Mouse (Mus musculus) lung, adult 2 months (tissue): Measurements from ENCODE around the gene Upf1. TPM values are rescaled to one million over a fixed set of nuclear protein-coding genes. Genes with fewer than 3 reads are reported as not detected.

ENCODE experiments used
- DNase-seq: peaks from one replicate; pipeline ENCODE4 v3.0.0; 2022
- H3K4me1 ChIP-seq: fragments of 200-500 bp; 2 replicates; pipeline ENCODE4 v1.6.1; 2011; ENCODE audit warnings: low read length; ENCODE audit not compliant: control insufficient read depth, insufficient read depth
- H3K4me3 ChIP-seq: fragments of 200-500 bp; replicated peaks from 2 replicates; pipeline ENCODE3; 2011; ENCODE audit warnings: low read depth, mild to moderate bottlenecking, control low read depth, low read length; ENCODE audit errors: extremely low read depth
- CTCF ChIP-seq: fragments of 200-500 bp; IDR thresholded peaks from 2 replicates; pipeline ENCODE4 v1.5.1; 2011; ENCODE audit warnings: mild to moderate bottlenecking, low read length, control low read depth; ENCODE audit not compliant: insufficient read depth
- POLR2A ChIP-seq: fragments of 200-500 bp; IDR thresholded peaks from 2 replicates; pipeline ENCODE4 v1.6.1; 2011; ENCODE audit warnings: low read depth, mild to moderate bottlenecking, control low read depth, low read length, borderline replicate concordance; ENCODE audit errors: extremely low read depth
- WGBS: fragments of 180-500 bp; shearing (Covaris S2); methylation state at CpG from one replicate; pipeline ENCODE4 v1.1.7; 2018; 5-methylcytosine and 5-hydroxymethylcytosine counted together
- polyA plus RNA-seq: library from polyadenylated mRNA; depleted of rRNA; stranded (reverse); fragments of >200 nt; gene quantifications from 2 replicates; pipeline ENCODE4 v1.2.3, GENCODE M21; 2012; rRNA removed

Gene Upf1
- 35.8 and 36.7 TPM in 2 replicates for polyA plus RNA-seq

DNA sequence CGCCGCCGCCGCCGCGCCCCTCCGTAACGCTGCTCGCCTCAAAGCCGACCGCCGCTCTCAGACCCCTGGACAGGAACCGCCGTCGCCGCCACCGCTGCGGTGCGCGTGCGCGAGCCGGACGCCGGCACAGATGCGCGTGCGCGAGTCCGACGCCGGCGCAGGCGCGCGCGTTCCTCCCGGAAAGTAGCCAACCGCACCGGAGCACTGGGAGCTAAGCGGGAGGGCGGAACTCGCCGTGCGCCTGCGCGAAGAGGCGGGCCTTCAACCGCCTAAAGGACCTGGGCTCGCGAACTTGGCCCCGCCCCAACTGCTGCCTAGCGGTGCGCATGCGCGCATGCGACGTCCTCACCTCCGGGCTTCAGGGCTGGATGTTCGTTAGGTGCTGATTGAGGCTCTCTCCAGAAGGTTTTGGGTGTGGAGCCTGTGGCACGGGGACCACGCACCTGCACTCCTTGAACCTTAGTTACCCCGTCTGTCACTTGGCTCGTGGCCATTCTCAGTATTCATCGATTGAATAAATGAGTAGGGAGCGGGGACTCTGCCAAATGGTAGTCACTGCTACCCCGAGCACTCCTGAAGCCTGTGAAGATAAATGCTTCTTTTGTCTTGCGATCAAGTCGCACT is at the start of gene Upf1:
Upf1 (minus strand) TSS at position 85 of the 624 bp plus-strand sequence.
- WGBS = under 1% methylated on average over 69 of the region's 69 CpGs
- Histone ChIP-seq H3K4me1 (peaks cover 22% of the 10 kb centered on the region), H3K4me3 (peak within 1 kb of the TSS; percentile 88)
- peak; percentile 85; the same call in 1 of the 2 replicates for TF ChIP-seq POLR2A
- TF ChIP-seq CTCF = no peak
- DNase-seq = peak; percentile 99

DNA sequence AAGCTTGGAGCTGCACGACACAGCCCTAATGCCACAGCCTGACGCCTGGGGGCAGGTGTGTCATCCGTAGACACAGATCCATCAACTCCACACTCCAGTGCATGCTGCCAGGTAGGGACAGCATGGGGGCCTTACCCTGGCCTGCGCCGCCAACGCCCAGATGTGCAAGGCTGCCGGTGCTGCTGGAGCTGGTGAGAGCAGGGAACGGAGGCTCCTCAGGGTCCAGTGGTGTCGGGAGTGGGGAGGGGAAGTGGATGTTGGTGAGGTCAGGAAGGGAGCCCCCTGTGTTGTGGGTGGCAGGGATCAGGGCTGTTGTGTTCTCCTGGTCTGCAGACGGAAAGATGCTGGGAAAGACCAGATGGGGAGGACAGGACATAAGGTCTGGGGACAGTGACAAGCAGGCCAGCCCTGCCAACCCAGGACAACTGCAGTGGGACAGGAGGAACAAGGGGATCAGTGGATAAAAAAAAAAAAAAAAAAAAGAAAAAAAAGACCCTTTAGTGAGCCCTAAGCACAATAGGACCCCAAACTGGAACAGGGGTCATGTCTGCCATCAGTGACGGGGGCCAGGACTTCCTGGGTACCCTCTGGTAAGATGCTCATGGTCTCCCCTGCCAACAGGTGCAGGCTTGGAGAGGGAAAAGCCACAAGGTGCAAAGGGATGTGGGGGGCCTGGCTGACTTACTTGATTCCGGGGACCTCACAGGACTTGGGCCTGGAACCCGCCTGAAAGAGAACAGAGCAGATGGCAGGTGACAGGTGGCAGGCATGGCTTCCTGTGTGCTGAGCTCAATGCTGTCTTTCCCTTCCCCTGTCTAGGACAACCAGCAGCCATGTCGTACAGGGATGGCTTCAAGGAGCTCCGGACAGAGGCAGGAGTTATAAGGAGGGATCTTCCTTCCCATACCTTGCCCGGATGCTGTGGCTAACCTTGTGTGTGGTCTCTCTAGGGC is 44.8 kb upstream of the Upf1 start:
- TF ChIP-seq POLR2A = no peak
- no peak for TF ChIP-seq CTCF
- DNase-seq = no peak
- Histone ChIP-seq H3K4me3 (no peak overlapping the region), H3K4me1 (no peaks in the 10 kb centered on the region)
- WGBS = 89% methylated on average over 16 of the region's 16 CpGs

DNA sequence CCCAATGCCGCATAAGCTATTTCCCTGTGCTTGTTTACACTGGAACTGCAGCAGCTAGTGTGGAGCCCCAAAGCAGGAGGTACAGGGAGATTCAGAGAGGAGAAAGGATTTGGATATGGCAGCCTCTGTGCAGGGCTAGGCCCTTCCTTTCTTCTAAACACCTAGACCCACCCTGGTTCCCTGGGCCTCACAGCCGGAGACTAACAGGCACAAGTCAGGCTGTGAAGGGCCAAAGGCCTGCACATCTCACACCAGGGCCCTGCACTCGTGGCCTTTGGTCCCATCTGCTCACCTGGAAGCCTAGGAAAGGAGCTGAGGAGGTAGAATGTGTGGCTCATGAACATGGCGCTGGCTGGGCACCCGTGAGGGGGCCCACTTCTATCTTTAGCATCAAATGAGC is 43.1 kb upstream of the Upf1 start:
- TF ChIP-seq CTCF (no peak), POLR2A (no peak)
- Histone ChIP-seq H3K4me3 (no peak overlapping the region), H3K4me1 (no peaks in the 10 kb centered on the region)
- WGBS = 83% methylated on average over 5 of the region's 5 CpGs
- DNase-seq = no peak

DNA sequence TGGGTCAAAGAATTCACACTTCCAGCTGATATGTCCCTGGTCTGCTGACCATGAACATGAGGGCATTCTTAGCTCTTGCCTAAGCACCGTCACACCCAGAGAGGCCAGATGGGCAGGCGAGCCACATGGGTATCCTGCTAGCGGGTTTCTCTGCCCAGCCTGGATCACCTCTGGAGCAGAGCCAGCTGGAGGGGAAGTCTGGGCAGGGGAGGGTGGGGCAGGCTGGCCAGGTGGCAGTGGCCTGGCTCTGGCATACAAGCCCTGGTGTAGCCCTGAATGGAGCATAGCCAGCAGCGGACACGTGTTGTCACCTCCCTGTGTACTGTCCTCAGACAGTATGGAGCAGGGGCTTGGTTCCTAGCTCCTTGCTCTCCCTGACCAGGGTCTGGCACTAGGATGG is 42.6 kb upstream of the Upf1 start:
- no peak overlapping the region for H3K4me3 ChIP-seq
- WGBS = 58% methylated on average over 5 of the region's 5 CpGs
- no peak for TF ChIP-seq POLR2A
- no peak for TF ChIP-seq CTCF
- no peak for DNase-seq
- H3K4me1 ChIP-seq = no peaks in the 10 kb centered on the region

DNA sequence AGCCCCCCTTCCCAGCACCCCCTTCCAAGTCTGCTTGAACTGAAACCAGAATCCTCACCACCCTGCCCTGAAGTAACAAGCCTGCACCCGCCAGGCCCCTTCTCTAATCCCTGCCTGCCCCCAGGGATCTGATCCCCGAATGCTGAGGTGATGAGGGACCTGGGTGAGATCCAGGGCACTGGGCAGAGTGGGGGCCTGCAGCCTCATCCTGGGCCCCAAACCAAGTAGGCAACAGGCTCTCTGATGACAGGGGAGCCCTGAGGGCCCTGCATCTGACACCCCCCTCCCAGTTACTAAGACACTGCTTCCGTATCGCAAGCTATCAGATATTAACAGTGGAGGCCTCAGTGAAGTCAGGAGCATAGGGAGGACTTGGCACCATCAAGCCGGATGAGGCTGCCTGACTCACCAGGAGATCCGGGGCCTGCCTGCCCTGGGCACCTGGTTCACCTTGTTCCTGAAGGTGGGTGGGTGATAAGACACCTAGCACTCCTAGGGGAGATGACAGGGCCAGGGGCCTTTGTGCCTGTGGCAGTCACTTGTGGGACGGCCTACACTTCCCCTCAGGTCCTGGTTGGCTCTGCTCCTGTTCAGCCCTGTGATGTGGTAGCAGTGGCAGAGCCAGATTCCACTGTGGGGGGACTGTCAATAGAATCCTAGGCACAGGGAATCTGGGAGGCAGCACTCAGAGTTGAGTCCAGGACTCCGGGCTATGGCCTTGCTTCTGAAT is 41.4 kb upstream of the Upf1 start:
- WGBS = 86% methylated on average over 8 of the region's 8 CpGs
- Histone ChIP-seq H3K4me1 (no peaks in the 10 kb centered on the region), H3K4me3 (no peak overlapping the region)
- DNase-seq = no peak
- TF ChIP-seq POLR2A (no peak), CTCF (no peak)

DNA sequence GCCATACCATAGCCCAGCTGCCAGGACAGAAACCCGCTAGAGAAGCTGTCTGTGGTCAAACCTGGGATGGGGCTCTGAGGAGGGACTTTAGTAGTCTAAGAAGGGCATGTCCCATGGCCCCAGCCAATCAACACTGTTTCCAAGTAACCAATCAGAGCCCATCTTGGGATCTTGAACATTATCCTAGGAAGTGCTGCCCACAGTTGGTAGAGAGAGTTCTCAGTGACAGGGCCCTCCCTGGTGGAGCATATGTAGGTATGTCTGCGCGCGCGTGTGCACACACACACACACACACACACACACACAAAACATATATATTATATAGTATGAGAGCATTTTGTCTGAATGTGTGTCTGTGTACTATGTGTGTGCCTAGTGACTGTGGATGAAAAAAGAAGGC is 40.0 kb upstream of the Upf1 start:
- WGBS = 93% methylated on average over 5 of the region's 5 CpGs
- Histone ChIP-seq H3K4me3 (no peak overlapping the region), H3K4me1 (no peaks in the 10 kb centered on the region)
- no peak for DNase-seq
- no peak for TF ChIP-seq CTCF
- TF ChIP-seq POLR2A = no peak

DNA sequence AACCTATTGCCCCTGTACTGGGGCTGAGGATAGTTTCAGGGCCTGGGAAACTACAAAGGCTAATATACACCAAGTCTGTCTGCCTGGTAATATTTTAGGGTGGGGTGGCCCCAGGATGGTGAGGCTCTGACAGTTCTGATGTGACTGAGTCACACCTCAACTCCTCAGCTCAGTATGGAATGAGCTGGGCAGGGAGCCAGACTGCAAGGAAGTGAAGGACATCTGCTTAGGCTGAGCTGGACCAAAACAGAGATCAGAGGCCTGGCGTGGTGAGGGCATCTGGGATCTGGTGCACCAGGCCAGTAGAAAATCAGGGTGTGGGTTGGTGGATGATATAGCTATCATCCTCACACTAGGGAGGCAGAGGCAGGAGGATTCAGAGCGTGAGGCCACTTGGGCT is 36.6 kb upstream of the Upf1 start:
- TF ChIP-seq POLR2A (no peak), CTCF (no peak)
- DNase-seq = no peak
- Histone ChIP-seq H3K4me3 (no peak overlapping the region), H3K4me1 (no peaks in the 10 kb centered on the region)
- 69% methylated on average over 2 of the region's 2 CpGs for WGBS

DNA sequence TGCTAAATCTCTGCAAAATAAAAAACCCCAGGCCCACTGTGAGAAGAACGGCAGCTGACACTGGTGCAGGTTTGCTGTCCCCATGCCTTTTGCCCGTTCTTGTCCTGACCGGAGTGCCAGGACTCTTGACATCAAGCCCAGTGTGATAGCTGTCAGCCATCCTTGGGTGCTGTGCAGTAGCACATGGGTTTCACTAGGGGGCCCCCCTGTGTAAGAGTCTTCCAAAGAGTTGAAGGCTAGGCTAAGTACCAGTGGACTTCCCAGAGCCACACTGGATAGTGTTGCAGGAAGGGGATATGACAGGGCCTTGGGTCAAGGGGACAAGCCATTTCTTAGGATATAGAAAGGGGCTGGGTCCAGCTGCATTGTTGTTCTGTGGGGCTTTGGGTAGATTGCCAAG is 30.2 kb upstream of the Upf1 start:
- TF ChIP-seq CTCF (peak; percentile 77), POLR2A (no peak)

DNA sequence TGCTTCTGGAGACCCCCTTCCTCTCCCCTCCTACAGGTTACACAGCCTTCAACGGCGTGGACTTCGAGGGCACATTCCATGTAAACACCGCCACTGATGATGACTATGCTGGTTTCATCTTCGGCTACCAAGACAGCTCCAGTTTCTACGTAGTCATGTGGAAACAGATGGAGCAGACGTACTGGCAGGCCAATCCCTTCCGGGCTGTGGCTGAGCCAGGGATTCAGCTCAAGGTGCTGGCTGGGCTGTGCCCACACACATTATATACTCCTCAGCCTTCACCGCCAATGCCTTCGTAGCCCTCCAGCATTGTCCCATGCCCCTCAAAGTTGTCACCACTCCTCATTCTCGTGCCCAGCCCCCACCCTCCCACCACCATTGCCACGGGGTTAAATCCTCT is 27.0 kb upstream of the Upf1 start:
- Histone ChIP-seq H3K4me1 (no peaks in the 10 kb centered on the region; the same call in 1 of the 2 replicates), H3K4me3 (no peak overlapping the region)
- WGBS = 80% methylated on average over 12 of the region's 12 CpGs
- DNase-seq = no peak
- TF ChIP-seq POLR2A (no peak), CTCF (no peak)

More for the DNA sequence above, 30.2 kb upstream of the Upf1 start:
- WGBS = 35% methylated on average over 3 of the region's 3 CpGs
- peak; percentile 62 for DNase-seq
- Histone ChIP-seq H3K4me3 (no peak overlapping the region), H3K4me1 (no peaks in the 10 kb centered on the region)

DNA sequence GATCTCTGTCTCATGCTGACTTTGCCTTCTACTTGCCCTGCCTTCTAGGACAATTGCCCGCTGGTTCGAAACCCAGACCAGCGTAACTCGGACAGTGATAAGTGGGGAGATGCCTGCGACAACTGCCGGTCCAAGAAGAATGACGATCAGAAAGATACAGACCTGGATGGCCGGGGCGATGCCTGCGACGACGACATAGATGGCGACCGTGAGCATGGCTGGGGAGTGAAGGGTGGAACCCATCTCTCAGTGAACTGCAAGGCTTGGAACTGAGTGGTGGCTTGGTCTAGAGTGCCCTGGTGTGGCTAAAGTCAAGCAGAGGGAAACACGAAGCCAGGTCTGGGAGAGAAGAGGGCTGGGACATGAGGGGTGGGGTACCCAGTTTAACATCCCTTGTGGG is 24.0 kb upstream of the Upf1 start:
- no peak for DNase-seq
- peaks cover 3% of the 10 kb centered on the region; the same call in 1 of the 2 replicates for H3K4me1 ChIP-seq
- 20% methylated on average over 15 of the region's 15 CpGs for WGBS
- TF ChIP-seq CTCF (no peak), POLR2A (no peak)
- H3K4me3 ChIP-seq = no peak overlapping the region
